Mouse (Mus musculus): Measurements from ENCODE around the gene Gm20075.
"Not testable (repeated sequence)": the region's sequence is repeated elsewhere in the genome, so short reads cannot be mapped to it uniquely, and the experiment has no call there.

DNA sequence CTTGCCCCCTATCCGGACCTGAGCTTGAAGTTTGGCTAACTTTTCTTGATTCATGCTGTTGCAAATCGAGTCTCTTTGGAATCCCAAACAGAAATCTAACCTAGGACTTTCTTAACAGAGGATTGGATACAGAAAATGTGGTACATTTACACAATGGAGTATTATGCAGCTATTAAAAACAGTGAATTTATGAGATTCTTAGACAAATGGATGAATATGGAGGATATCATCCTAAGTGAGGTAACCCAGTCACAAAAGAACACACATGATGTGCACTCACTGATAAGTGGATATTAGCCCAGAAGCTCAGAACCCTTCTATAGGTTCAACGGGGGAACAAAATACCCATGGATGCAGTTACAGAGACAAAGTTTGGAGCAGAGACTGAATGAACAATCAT lies at the start of gene Gm20075:
- not testable (repeated sequence) for TF ChIP-seq POLR2A, CTCF (IDR thresholded peaks at IDR 0.05; ENCODE audit: insufficient read depth, low read depth, low read length)
